Mouse (Mus musculus): Measurements from ENCODE around the gene Hoxb7. TPM values are rescaled to one million over a fixed set of nuclear protein-coding genes. Genes with fewer than 3 reads are reported as not detected.

The Hoxb7 gene
- polyA plus RNA-seq, 1 experiment from 2014 or later: 0.39 TPM

DNA sequence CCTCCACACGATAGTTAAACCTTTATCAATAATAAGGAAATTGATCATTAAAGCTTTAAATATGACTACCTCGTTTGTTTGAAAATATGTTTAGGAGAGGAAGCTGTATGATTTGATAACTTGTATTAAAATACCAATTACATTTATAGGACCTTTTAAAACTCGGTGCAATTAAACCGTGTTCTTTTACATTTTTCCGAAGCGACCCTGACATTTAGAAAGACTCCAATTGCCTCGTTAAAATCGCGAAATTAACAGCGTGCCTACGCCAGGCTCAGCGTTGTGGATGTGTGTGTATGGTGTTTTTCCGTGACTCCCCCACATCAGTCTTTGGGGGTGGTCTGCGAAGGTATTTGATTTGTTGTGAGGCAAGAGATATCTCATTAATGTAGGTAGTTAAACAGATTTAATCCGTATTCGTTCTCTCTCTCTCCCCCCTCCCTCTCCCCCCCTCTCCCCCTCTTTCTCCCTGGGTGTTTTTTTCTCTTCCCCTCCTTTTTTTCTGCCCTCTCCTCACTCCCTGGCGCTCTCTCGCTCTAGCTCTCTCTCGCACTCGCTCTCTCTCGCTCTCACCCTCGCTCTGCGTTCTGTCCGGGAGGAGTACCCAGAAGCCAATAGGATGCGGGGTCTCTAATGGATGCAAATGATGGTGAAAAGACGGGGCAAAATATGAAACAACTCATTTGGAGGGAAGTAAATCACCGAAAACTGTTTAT, 4.4 kb upstream of the Hoxb7 start, which contains the start of gene Hoxb8:
Gene Hoxb8 (plus strand): TSS at position 51 of the 716 bp plus-strand sequence.
- H3K9me3 ChIP-seq (ENCODE audit: control insufficient read depth, low read length): no peaks in the 10 kb centered on the region
- 1% methylated on average over 27 of the region's 27 CpGs for WGBS
- no peak within 1 kb of the TSS for H3K4me2 ChIP-seq (ENCODE audit: low read depth, low read length)
- no peak within 1 kb of the TSS for H3K4me3 ChIP-seq (ENCODE audit: low read depth, low read length)
- peaks cover 4% of the 10 kb centered on the region; the same call in 1 of the 2 replicates for H3K4me1 ChIP-seq (ENCODE audit: control insufficient read depth, insufficient read depth, low read length)
- peaks cover 98% of the 10 kb centered on the region for H3K27me3 ChIP-seq (replicated peaks; ENCODE audit: control insufficient read depth, insufficient read depth, low read length)
- no peak within 1 kb of the TSS for H3K27ac ChIP-seq (replicated peaks; ENCODE audit: low read depth, low read length)
- DNase-seq (ENCODE audit: low spot score) (no peak), ATAC-seq (ENCODE audit: low read depth) (no peak)
- no peak within 1 kb of the TSS for H3K9ac ChIP-seq (ENCODE audit: low read depth, low read length)
- no peaks in the 10 kb centered on the region for H3K36me3 ChIP-seq (ENCODE audit: control insufficient read depth, insufficient read depth, low read length)

DNA sequence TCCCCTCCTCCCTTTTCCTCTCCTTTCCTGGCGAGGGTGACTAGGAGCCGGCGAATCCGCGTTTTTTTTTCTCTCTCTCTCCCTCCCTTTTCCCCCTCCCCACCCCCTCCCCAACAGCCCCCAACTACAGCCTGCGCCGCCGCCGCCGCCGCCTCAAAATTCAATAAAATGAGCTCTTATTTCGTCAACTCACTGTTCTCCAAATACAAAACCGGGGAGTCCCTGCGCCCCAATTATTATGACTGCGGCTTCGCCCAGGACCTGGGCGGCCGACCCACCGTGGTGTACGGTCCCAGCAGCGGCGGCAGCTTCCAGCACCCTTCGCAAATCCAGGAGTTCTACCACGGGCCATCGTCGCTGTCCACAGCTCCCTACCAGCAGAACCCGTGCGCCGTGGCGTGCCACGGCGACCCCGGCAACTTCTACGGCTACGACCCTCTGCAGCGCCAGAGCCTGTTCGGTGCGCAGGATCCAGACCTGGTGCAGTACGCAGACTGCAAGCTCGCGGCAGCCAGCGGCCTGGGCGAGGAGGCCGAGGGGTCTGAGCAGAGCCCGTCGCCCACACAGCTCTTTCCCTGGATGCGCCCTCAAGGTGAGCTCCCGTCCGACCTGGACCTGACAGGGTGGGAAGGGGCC, 3.5 kb upstream of the Hoxb7 start:
- H3K36me3 ChIP-seq (ENCODE audit: control insufficient read depth, insufficient read depth, low read length): no peaks in the 10 kb centered on the region
- no peaks in the 10 kb centered on the region for H3K9me3 ChIP-seq (ENCODE audit: control insufficient read depth, low read length)
- WGBS: under 1% methylated on average over 45 of the region's 49 CpGs
- H3K4me2 ChIP-seq (ENCODE audit: low read depth, low read length): no peak overlapping the region
- no peak overlapping the region for H3K27ac ChIP-seq (replicated peaks; ENCODE audit: low read depth, low read length)
- H3K27me3 ChIP-seq (replicated peaks; ENCODE audit: control insufficient read depth, insufficient read depth, low read length): peaks cover 98% of the 10 kb centered on the region
- no peak for ATAC-seq (ENCODE audit: low read depth)
- DNase-seq (ENCODE audit: low spot score): no peak
- no peak overlapping the region for H3K9ac ChIP-seq (ENCODE audit: low read depth, low read length)
- H3K4me1 ChIP-seq (ENCODE audit: control insufficient read depth, insufficient read depth, low read length): peaks cover 4% of the 10 kb centered on the region; the same call in 1 of the 2 replicates
- no peak overlapping the region for H3K4me3 ChIP-seq (ENCODE audit: low read depth, low read length)

DNA sequence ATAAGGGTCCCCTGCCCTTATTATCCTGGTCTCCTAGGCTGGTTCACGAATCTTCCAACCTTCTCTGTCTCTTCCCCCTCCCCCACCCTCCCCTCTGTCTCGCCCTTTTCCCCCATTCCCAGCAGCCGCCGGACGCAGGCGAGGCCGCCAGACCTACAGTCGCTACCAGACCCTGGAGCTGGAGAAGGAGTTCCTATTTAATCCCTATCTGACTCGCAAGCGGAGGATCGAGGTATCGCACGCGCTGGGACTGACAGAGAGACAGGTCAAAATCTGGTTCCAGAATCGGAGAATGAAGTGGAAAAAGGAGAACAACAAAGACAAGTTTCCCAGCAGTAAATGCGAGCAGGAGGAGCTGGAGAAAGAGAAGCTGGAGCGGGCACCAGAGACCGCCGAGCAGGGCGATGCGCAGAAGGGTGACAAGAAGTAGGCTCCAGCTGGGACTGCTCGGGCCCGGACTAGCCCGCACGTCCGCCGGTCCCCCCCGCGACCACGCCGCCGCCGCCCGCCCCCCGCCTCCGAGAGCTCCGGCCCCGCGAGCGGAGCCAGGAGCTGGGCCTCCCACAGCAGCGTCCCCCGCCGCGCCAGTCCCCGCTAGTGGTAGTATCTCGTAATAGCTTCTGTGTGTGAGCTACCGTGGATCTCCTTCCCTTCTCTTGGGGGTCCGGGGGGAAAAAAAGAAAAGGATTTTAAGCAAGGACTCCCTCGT, 2.2 kb upstream of the Hoxb7 start:
- 0% methylated on average over 40 of the region's 49 CpGs for WGBS
- Histone ChIP-seq H3K27me3 (replicated peaks; ENCODE audit: control insufficient read depth, insufficient read depth, low read length) (peaks cover 98% of the 10 kb centered on the region), H3K4me1 (ENCODE audit: control insufficient read depth, insufficient read depth, low read length) (peaks cover 4% of the 10 kb centered on the region; the same call in 1 of the 2 replicates), H3K4me2 (ENCODE audit: low read depth, low read length) (peak overlapping the region; percentile 48), H3K4me3 (ENCODE audit: low read depth, low read length) (peak overlapping the region; percentile 26), H3K9ac (ENCODE audit: low read depth, low read length) (no peak overlapping the region), H3K27ac (replicated peaks; ENCODE audit: low read depth, low read length) (no peak overlapping the region), H3K36me3 (ENCODE audit: control insufficient read depth, insufficient read depth, low read length) (no peaks in the 10 kb centered on the region), H3K9me3 (ENCODE audit: control insufficient read depth, low read length) (no peaks in the 10 kb centered on the region)
- peak; percentile 67; the same call in 1 of the 2 replicates for ATAC-seq (ENCODE audit: low read depth)
- DNase-seq (ENCODE audit: low spot score): no peak

DNA sequence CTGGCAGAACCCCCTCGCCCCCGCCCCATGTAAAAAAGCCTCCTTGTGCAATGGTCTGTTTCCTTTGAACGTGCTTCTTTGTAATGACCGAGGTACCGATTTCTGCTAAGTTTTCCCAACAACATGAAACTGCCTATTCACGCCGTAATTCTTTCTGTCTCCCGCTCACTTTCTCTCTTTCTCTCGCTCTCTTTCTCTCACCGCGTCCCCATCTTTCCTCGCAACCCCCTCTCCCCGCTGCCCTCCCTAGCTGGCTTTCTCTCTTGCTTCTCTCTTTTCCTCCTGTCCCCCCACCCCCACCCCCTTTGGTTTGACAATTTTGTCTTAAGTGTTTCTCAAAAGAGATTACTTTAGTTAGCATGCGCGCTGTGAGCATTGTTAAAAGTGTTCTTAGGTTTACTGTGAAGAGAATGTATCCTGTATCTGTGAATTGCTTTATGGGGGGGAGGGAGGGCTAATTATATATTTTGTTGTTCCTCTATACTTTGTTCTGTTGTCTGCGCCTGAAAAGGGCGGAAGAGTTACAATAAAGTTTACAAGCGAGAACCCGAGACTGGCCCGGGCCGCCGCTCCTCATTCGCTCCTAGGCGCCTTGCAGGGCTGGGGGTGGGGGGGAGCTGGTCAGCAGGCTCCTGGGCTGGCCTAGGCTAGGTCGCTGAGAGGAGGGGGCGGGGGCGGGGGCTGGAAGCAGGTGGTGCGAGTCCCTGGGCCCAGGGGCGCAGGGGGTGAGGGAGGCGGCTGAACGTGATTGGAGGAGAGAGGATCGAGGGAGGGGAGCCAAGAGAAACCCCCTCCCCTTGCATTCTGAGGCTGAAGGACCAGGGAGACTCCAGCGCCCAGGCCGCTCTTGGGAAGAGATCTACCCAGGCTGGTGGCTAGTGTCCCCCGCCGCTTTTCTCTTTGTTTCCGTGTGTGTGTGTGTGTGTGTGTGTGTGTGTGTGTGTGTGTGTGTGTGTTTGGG, 1.4 kb upstream of the Hoxb7 start:
- no peak overlapping the region; the same call in 1 of the 2 replicates for H3K27ac ChIP-seq (replicated peaks; ENCODE audit: low read depth, low read length)
- peaks cover 98% of the 10 kb centered on the region for H3K27me3 ChIP-seq (replicated peaks; ENCODE audit: control insufficient read depth, insufficient read depth, low read length)
- ATAC-seq (ENCODE audit: low read depth) (no peak), DNase-seq (ENCODE audit: low spot score) (no peak)
- peak overlapping the region; percentile 26 for H3K4me3 ChIP-seq (ENCODE audit: low read depth, low read length)
- no peak overlapping the region for H3K9ac ChIP-seq (ENCODE audit: low read depth, low read length)
- peak overlapping the region; percentile 48; the same call in 1 of the 2 replicates for H3K4me2 ChIP-seq (ENCODE audit: low read depth, low read length)
- H3K4me1 ChIP-seq (ENCODE audit: control insufficient read depth, insufficient read depth, low read length): peaks cover 4% of the 10 kb centered on the region; the same call in 1 of the 2 replicates
- WGBS: 1% methylated on average over 27 of the region's 37 CpGs
- no peaks in the 10 kb centered on the region for H3K9me3 ChIP-seq (ENCODE audit: control insufficient read depth, low read length)
- H3K36me3 ChIP-seq (ENCODE audit: control insufficient read depth, insufficient read depth, low read length): no peaks in the 10 kb centered on the region

DNA sequence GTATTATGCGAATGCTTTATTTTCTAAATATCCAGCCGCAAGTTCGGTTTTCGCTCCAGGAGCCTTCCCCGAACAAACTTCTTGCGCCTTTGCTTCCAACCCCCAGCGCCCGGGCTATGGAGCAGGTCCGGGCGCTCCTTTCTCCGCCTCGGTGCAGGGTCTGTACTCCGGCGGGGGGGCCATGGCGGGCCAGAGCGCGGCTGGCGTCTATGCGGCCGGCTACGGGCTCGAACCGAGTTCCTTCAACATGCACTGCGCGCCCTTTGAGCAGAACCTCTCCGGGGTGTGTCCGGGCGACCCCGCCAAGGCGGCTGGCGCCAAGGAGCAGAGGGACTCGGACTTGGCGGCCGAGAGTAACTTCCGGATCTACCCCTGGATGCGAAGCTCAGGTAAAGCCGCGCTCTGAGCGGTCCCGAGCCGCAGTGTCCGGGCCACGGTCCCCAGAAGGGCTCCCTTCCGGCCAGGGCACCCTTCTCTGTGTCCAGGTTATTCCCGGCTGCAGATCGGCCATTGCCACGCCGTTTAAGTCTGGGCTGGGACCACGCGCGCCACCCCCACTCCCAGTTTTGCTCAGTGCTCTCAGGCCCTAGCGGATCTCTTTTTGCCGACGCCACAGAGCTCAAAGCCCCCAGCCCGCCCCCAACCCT, 439 bp downstream of the Hoxb7 start:
- H3K27me3 ChIP-seq (replicated peaks; ENCODE audit: control insufficient read depth, insufficient read depth, low read length): peaks cover 98% of the 10 kb centered on the region
- ATAC-seq (ENCODE audit: low read depth) (no peak), DNase-seq (ENCODE audit: low spot score) (no peak)
- peak overlapping the region; percentile 20 for H3K4me3 ChIP-seq (ENCODE audit: low read depth, low read length)
- peak overlapping the region; percentile 34 for H3K4me2 ChIP-seq (ENCODE audit: low read depth, low read length)
- H3K27ac ChIP-seq (replicated peaks; ENCODE audit: low read depth, low read length): no peak overlapping the region
- peaks cover 4% of the 10 kb centered on the region; the same call in 1 of the 2 replicates for H3K4me1 ChIP-seq (ENCODE audit: control insufficient read depth, insufficient read depth, low read length)
- H3K36me3 ChIP-seq (ENCODE audit: control insufficient read depth, insufficient read depth, low read length): no peaks in the 10 kb centered on the region
- H3K9me3 ChIP-seq (ENCODE audit: control insufficient read depth, low read length): no peaks in the 10 kb centered on the region
- H3K9ac ChIP-seq (ENCODE audit: low read depth, low read length): no peak overlapping the region; the same call in 1 of the 2 replicates
- WGBS: under 1% methylated on average over 37 of the region's 55 CpGs

DNA sequence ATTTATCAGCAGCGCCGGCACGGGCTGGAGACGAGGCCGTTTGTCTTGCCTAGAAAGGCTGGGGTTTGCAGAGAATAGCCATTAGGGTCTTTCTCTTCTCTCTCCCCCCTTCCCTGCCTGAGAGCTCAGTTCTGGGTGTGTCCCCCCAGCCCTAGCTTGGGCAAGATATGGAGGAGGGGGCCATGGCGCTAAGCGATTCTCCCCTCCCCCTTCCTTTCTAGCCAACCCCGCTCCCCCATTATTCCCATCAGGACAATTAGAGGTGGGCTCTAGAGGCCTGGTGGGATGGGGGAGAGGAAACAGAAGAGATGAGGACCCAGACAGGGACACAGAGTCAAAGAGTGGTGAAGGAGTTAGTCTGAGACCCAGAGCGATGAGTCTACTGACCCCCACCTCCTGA, 988 bp downstream of the Hoxb7 start:
- DNase-seq (ENCODE audit: low spot score): no peak
- WGBS: 4% methylated on average over 8 of the region's 9 CpGs
- H3K36me3 ChIP-seq (ENCODE audit: control insufficient read depth, insufficient read depth, low read length): no peaks in the 10 kb centered on the region
- H3K27me3 ChIP-seq (replicated peaks; ENCODE audit: control insufficient read depth, insufficient read depth, low read length): peaks cover 98% of the 10 kb centered on the region
- no peaks in the 10 kb centered on the region for H3K9me3 ChIP-seq (ENCODE audit: control insufficient read depth, low read length)
- peaks cover 4% of the 10 kb centered on the region; the same call in 1 of the 2 replicates for H3K4me1 ChIP-seq (ENCODE audit: control insufficient read depth, insufficient read depth, low read length)
- H3K4me2 ChIP-seq (ENCODE audit: low read depth, low read length): no peak overlapping the region
- ATAC-seq (ENCODE audit: low read depth): no peak
- H3K4me3 ChIP-seq (ENCODE audit: low read depth, low read length): no peak overlapping the region
- no peak overlapping the region for H3K27ac ChIP-seq (replicated peaks; ENCODE audit: low read depth, low read length)
- H3K9ac ChIP-seq (ENCODE audit: low read depth, low read length): no peak overlapping the region

DNA sequence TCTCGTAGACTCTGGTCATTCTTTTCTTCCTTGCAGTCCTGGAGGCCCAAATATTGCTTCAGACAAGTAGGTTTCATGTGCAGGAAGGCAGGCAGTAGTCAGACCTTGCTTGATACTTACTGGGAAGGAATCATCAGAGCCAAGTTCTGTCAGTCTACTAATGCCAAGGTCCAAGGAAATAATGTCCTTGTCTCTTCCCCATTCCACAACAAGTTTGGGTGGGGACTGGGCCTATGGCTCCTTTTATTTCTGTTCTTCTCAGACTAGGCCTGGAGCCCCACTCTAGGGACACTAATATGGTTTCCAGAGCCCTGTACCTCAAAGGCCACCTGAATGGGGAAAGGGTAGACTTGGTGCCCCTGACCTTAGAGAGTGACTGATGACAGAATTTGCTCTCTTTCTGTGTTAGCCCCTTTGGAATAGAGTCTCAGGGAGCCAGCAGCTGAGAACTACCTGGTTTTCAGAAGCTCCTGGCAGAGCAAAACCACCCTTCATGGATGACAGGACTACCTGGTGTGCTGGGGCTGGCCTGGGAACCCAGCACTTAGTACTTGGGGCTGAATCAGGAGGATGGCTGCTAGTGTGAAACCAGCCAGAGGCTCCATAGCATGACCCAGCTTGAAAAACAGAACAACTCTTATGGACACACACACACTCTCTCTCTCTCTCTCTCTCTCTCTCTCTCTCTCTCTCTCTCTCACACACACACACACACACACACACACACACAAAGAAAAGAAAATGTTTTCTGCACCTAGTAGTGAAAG, 2.2 kb downstream of the Hoxb7 start:
- WGBS: 13% methylated on average over 1 of the region's 1 CpGs
- no peaks in the 10 kb centered on the region for H3K9me3 ChIP-seq (ENCODE audit: control insufficient read depth, low read length)
- DNase-seq (ENCODE audit: low spot score) (no peak), ATAC-seq (ENCODE audit: low read depth) (no peak)
- H3K4me1 ChIP-seq (ENCODE audit: control insufficient read depth, insufficient read depth, low read length): peaks cover 4% of the 10 kb centered on the region; the same call in 1 of the 2 replicates
- H3K27ac ChIP-seq (replicated peaks; ENCODE audit: low read depth, low read length): no peak overlapping the region
- no peak overlapping the region for H3K9ac ChIP-seq (ENCODE audit: low read depth, low read length)
- H3K27me3 ChIP-seq (replicated peaks; ENCODE audit: control insufficient read depth, insufficient read depth, low read length): peaks cover 98% of the 10 kb centered on the region
- H3K4me3 ChIP-seq (ENCODE audit: low read depth, low read length): no peak overlapping the region
- no peak overlapping the region for H3K4me2 ChIP-seq (ENCODE audit: low read depth, low read length)
- no peaks in the 10 kb centered on the region for H3K36me3 ChIP-seq (ENCODE audit: control insufficient read depth, insufficient read depth, low read length)

All from embryonic facial prominence, embryonic 14.5 days (tissue).